Comparison of ENCODE assay signal across 8 mouse cellular contexts in genomic region chr19:22631316-22631715, GRCm38 (mm10).
DNase-seq lines count a peak whose midpoint lies in the region; ATAC-seq and TF ChIP-seq lines count a peak whose summit lies in the region.

No protein-coding gene starts in this region.

- no peaks in the 10 kb centered on the region for H3K27me3 ChIP-seq in liver, adult 2 months (ENCODE audit: control insufficient read depth, insufficient read depth, low read length)
- no peaks in the 10 kb centered on the region for H3K27me3 ChIP-seq in liver, embryonic 11.5 days (replicated peaks; ENCODE audit: control insufficient read depth, insufficient read depth, low read length)

- H3K27ac ChIP-seq in liver, adult 2 months (replicated peaks; ENCODE audit: insufficient read depth, low read depth, low read length) = no peak overlapping the region
- no peak overlapping the region for H3K27ac ChIP-seq in liver, embryonic 11.5 days (ENCODE audit: low read depth, low read length)

- no peaks in the 10 kb centered on the region for H3K79me2 ChIP-seq in liver, adult 2 months (ENCODE audit: control insufficient read depth, insufficient read depth, low read length)

- no peak for TF ChIP-seq CTCF in liver, adult 2 months (IDR thresholded peaks at IDR 0.05; ENCODE audit: low read depth, low read length)

- no peak overlapping the region for H3K4me3 ChIP-seq in liver, adult 2 months (ENCODE audit: insufficient read depth, low read depth, low read length)
- no peak overlapping the region for H3K4me3 ChIP-seq in liver, embryonic 11.5 days (ENCODE audit: low read depth, low read length)

- WGBS in liver, adult 2 months = 79% methylated on average over 6 of the region's 6 CpGs
- WGBS in liver, embryonic 11.5 days = 76% methylated on average over 6 of the region's 6 CpGs

- H3K9ac ChIP-seq in liver, adult 2 months (ENCODE audit: low read depth, low read length) = no peak overlapping the region
- H3K9ac ChIP-seq in liver, embryonic 11.5 days (ENCODE audit: low read depth, low read length) = no peak overlapping the region

- no peak for ATAC-seq in liver, embryonic 11.5 days (replicated peaks; ENCODE audit: low FRiP score)

- no peak overlapping the region for H3K4me2 ChIP-seq in liver, embryonic 11.5 days

- no peaks in the 10 kb centered on the region for H3K9me3 ChIP-seq in liver, embryonic 11.5 days (ENCODE audit: control insufficient read depth, low read length)

- no peak for TF ChIP-seq POLR2A in liver, adult 2 months (IDR thresholded peaks at IDR 0.05; ENCODE audit: extremely low read depth, insufficient read depth, low read length)

- no peaks in the 10 kb centered on the region for H3K4me1 ChIP-seq in liver, adult 2 months (ENCODE audit: control insufficient read depth, insufficient read depth, low read length)
- H3K4me1 ChIP-seq in liver, embryonic 11.5 days (replicated peaks; ENCODE audit: control insufficient read depth, insufficient read depth, low read length) = no peaks in the 10 kb centered on the region

- DNase-seq in liver, adult 2 months (ENCODE audit: extremely low read depth, low read depth, low spot score) = peak; percentile 2
- DNase-seq in liver, embryonic 11.5 days (ENCODE audit: low spot score) = no peak
- DNase-seq in adrenal gland, postnatal 36 days = peak; percentile 6 to 7
- DNase-seq in fibroblast of lung, adult 2 months (ENCODE audit: low read depth) = peak; percentile 3
- peak; percentile 30 to 68 for DNase-seq in layer of hippocampus, postnatal 14 days (ENCODE audit: low spot score in 2 of 2)
- DNase-seq in right cerebral cortex, postnatal 36 days (ENCODE audit: low spot score in 2 of 2) = peak; percentile 16 to 22
- no peak for DNase-seq in urinary bladder, postnatal 36 days (ENCODE audit: low spot score in 2 of 2)
- DNase-seq in natural killer cell, adult 2 months (ENCODE audit: low spot score in 2 of 2) = no peak

- H3K36me3 ChIP-seq in liver, adult 2 months (ENCODE audit: control insufficient read depth, insufficient read depth, low read length) = no peaks in the 10 kb centered on the region
- H3K36me3 ChIP-seq in liver, embryonic 11.5 days (ENCODE audit: control insufficient read depth, insufficient read depth, low read length) = no peaks in the 10 kb centered on the region

Comparison
In these comparisons a context has a peak if more than half of its experiments do, and no peak if none do; other contexts are left out.
1. DNase-seq: peak in liver, adult 2 months (single experiment), adrenal gland, postnatal 36 days (2 of 2), fibroblast of lung, adult 2 months (single experiment), layer of hippocampus, postnatal 14 days (2 of 2) and right cerebral cortex, postnatal 36 days (2 of 2); none in liver, embryonic 11.5 days (single experiment), urinary bladder, postnatal 36 days (0 of 2) and natural killer cell, adult 2 months (0 of 2).